Mouse (Mus musculus): ENCODE measurements around the gene She. TPM values are rescaled to one million over a fixed set of nuclear protein-coding genes. Genes with fewer than 3 reads are reported as not detected.
"Not testable (repeated sequence)": the region's sequence is repeated elsewhere in the genome, so short reads cannot be mapped to it uniquely, and the experiment has no call there.

She gene
- total RNA-seq, 2 experiments from 2014 or later: 7.1 to 7.3 TPM

DNA sequence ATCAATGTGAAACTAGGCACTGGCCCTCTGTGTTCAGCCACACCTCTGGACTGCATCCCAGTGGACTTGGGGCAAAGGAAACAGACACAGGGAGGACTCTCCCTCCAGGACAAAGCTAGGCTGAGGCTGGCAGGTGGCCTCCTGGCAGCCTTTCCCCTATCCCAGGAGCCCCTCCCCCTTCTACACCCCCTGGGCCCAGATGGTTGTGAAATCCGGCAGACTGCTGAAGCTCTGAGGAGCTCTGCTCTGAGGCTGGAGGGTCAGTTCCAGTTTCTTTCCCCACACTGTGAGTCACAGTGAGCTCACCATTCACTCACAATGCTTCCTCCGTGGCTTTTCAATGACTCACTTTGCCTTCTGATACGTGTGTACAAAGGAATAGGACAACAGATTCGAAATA is 29.9 kb downstream of the She start:
- peak; percentile 57 to 64 for DNase-seq (ENCODE audit: low spot score in 2 of 2)

DNA sequence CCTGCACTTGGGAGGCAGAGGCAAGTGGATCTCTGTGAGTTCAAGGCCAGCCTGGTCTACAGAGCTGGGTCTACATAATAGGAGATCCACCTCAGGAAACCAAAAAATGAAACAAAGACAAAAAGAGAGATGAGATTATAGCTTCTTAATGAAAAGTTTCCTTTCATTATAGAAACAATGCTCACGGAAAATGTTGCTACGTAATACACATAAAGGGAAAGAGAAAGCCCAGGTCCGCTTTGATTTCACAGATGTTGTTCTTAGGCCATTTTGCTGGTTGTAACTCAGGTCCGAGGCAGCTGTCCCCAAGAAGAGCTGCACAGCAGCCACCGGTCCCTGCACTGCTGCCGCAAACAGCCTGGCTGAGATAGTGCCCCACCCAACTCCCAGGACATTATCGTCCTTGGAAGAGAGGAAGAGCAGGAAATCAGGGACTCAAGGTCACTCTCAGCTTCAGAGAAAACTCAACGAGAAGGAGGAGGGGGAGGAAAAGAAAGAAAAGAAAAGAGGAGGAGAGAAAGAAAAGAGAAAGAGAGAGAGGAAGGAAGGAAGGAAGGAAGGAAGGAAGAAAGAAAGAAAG is 31.1 kb downstream of the She start:
- no peak for DNase-seq (ENCODE audit: low spot score in 2 of 2)

- not testable (repeated sequence) for DNase-seq (ENCODE audit: low spot score in 2 of 2)
Measured at GRCm38 (mm10) chr3:89863276-89863675, 32.1 kb downstream of the She start.

DNA sequence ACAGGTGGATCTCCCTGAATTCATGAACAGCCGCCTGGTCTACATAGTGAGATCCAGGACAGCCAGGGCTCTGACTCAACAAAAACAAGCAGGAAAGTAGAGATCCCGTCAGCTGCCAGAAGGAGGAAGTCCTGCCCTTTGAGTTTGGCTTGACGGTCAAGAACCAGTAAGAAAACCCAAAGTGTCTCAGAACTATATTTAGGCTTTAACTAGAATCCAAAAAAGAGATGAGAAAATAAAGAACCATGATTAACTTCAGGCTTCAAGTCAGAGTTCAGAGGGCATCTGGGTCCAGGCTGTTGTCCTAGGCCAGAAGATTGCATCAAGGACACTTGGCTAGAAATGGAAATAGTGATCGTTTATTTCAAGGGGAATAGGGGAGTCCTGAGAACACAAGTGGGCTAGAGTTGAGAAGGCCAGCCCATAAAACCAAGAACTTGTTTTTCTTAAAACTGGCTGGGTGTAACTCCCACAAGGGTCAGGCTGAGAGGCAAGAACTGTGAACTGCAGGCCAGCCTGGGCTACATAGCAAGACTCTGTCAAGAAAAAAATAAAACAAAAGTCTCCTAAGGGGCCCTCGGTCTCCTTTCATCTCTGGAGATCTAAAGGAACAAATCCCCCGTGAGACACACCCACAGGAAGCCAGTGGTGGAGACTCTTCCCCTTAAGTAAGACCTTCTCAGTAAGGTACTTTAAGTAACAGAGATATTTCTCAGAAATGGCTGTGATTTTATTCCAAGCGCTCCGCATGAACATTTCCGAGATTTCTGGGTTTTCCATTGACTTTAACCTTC is 32.7 kb downstream of the She start:
- no peak for DNase-seq (ENCODE audit: low spot score in 2 of 2)

- no peak for DNase-seq (ENCODE audit: low spot score in 2 of 2)
Measured at GRCm38 (mm10) chr3:89865020-89865419, 33.9 kb downstream of the She start.

DNA sequence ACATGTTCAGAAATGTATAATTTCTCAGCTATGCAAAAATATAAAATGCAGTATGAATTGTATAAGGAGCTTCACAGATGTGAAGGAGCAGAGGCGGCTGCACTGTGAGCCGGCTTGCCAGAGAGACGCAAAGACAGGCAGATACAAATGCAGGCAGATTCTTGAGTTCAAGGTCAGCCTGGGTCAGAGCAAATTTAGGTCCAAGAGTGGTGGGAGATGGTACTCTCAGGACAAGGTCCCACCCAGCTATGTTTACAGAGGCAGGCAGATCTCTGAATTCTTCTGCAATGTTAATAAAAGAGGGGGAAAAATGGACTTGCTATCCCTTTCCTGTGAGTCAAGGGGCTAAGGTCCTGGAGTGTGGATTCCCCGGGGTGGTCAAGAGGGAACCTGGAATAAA is 34.6 kb downstream of the She start:
- DNase-seq (ENCODE audit: low spot score in 2 of 2): no peak

- DNase-seq (ENCODE audit: low spot score in 2 of 2): no peak
Measured at GRCm38 (mm10) chr3:89867651-89868050, 36.5 kb downstream of the She start.

DNA sequence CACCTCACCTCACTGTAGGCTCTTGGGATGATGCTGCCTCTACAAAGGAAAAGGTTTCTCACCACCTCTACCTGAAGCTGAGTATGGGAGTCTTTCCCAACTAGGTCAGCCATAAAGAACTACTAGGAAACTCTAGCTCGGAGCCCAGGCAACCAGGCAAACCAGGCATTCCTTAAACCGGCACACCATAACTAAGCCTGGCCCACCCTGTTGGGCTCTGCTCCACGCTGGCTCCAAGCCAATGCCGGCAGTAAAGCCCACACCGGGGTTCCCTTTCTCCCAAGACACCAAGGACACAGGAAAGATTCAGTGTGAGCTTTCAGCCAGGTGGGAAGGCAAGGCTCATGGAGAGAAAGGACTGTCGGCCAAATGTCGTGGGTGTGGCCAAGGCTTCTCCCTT is 37.2 kb downstream of the She start:
- DNase-seq (ENCODE audit: low spot score in 2 of 2): no peak

DNA sequence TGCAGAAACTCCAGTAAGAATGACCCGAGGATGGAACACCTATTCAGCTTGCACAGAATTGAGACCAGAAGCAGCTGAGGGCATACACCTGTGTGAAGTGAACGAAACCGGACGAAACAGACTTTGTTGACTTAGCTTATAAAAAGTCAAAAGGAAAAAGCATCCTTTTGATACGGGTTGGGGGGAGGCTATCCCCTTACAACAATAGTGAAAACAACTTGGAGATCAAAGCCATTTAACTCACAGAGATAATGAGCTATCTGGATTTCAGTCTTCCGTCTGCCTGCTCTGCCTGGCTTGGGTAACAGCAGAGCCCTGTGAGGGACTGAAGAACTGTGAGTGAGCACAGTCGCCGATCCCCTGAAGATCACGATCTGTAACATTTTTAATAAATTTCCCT is 37.8 kb downstream of the She start:
- DNase-seq (ENCODE audit: low spot score in 2 of 2): no peak

- DNase-seq (ENCODE audit: low spot score in 2 of 2): no peak
Measured at GRCm38 (mm10) chr3:89869556-89869955, 38.4 kb downstream of the She start.

- no peak for DNase-seq (ENCODE audit: low spot score in 2 of 2)
Measured at GRCm38 (mm10) chr3:89870472-89871271, 39.5 kb downstream of the She start.

- no peak for DNase-seq (ENCODE audit: low spot score in 2 of 2)
Measured at GRCm38 (mm10) chr3:89871339-89871914, 40.3 kb downstream of the She start.

GRCm38 (mm10) chr3:89872209-89872608 is 41.0 kb downstream of the She start:
- DNase-seq (ENCODE audit: low spot score in 2 of 2): no peak

DNA sequence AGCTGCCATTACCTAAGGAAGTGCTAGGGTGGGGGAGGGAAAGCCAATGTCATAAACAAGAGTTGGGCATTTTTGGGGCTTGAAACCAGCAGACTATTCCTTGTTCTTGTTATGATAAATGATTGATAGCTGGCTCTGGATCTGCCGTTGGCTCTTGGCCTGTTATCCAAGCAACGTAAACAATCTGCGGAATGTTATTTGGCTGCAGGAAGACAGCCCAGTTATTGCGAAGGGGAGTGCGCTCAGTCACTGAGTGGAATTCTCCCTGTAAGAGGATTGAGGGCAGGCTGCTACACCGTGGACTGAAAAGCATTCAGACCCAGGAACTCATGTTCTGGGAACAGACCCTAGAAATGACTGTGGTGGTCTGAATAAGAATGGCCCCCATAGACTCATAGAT is 41.5 kb downstream of the She start:
- no peak for DNase-seq (ENCODE audit: low spot score in 2 of 2)

- no peak for DNase-seq (ENCODE audit: low spot score in 2 of 2)
Measured at GRCm38 (mm10) chr3:89874076-89874475, 42.9 kb downstream of the She start.

DNA sequence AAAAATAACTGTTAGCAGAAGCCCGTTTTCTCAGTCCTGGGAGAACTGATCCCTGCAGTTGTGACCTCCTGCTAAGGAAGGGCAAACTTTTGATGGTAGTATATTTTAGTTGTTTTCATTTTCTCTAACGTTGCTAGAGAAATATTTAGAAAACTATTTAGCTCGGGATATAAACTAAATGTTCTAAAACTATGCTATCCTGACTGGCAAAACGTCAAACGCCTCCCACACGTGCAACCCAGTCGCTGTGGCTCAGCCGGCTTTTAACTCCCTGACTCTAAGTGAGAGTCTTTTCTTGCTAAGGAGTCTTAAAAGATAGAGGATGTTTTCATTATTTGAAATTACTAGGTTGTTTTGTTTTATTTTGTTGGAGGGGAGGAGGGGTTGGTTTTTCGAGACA is 43.9 kb downstream of the She start:
- DNase-seq (ENCODE audit: low spot score in 2 of 2): no peak

DNA sequence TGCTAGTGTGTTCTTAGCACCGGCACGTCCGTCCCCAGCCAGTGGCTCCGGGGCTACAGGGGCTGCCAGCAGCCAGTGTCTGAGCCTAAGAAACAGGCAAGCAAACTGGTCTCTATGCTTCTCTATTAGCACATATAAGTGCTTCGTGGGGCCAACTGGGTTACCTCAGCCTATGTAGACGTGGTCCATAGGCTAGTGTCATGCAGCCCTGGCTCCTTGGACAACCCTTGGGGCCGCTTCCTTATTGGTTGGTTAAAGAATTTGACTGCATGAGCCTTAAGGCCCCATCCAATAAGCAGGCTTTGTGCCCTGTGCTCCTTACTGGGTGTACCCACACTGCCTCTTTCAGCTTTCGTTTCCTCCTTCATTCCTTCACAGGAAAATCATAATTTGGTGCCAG is 44.6 kb downstream of the She start:
- no peak for DNase-seq (ENCODE audit: low spot score in 2 of 2)

- no peak for DNase-seq (ENCODE audit: low spot score in 2 of 2)
Measured at GRCm38 (mm10) chr3:89876469-89876868, 45.3 kb downstream of the She start.

DNA sequence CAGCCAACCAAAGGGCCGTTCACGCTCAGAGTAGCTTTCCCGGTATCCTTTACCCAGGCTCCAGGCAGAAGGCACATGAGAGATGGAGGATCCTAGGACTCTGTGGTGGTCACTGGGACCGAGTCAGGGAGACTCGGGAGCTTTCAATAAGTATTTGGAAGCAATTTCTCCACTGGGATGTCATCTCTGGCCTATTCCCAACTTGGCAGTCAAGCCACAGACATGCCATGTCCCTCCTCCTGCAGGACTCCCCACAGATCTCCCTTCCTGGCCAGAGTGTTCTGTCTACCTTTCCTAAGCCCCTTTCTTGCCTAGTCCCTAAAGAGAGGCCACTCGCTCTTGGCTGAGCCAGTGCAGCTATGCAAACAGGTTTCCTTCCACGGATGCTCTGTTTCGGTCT is 46.0 kb downstream of the She start:
- no peak for DNase-seq (ENCODE audit: low spot score in 2 of 2)

- no peak for DNase-seq (ENCODE audit: low spot score in 2 of 2)
Measured at GRCm38 (mm10) chr3:89878456-89878855, 47.3 kb downstream of the She start.

- DNase-seq (ENCODE audit: low spot score in 2 of 2): no peak
Measured at GRCm38 (mm10) chr3:89879326-89879725, 48.2 kb downstream of the She start.
